Mouse (Mus musculus): Measurements from ENCODE around the gene Exosc5. TPM values are rescaled to one million over a fixed set of nuclear protein-coding genes. Genes with fewer than 3 reads are reported as not detected.

Gene Exosc5
- polyA plus RNA-seq, 1 experiment from 2014 or later, result 87.5 TPM

DNA sequence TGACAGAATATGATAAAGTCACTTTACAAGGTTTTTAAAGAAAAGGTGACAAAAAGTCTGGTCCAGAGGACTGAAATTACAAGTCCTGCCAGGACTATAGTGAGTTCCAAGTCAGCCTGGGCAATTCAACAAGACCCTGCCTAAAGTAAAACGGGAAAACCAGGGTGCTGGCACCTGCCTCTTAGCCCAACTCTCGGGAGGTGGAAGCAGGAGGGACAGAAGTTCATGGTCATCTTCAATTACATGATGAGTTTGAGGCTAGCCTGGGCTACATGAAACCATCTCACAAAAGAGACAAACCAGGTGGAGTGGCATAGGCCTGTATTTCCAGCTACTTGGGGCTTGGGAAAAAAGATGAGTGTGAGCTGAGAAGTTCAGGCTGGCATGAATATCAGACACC is 12.7 kb downstream of the Exosc5 start:
- ATAC-seq (replicated peaks; ENCODE audit: low FRiP score), result no peak
- H3K27me3 ChIP-seq, result peaks cover 43% of the 10 kb centered on the region
- no peaks in the 10 kb centered on the region for H3K9me3 ChIP-seq (replicated peaks)
- H3K27ac ChIP-seq, result no peak overlapping the region
- H3K36me3 ChIP-seq, result peaks cover 30% of the 10 kb centered on the region
- 72% methylated on average over 2 of the region's 2 CpGs for WGBS
- H3K4me2 ChIP-seq, result no peak overlapping the region
- H3K4me1 ChIP-seq, result peaks cover 9% of the 10 kb centered on the region
- no peak overlapping the region for H3K4me3 ChIP-seq (replicated peaks)
- H3K9ac ChIP-seq, result no peak overlapping the region

DNA sequence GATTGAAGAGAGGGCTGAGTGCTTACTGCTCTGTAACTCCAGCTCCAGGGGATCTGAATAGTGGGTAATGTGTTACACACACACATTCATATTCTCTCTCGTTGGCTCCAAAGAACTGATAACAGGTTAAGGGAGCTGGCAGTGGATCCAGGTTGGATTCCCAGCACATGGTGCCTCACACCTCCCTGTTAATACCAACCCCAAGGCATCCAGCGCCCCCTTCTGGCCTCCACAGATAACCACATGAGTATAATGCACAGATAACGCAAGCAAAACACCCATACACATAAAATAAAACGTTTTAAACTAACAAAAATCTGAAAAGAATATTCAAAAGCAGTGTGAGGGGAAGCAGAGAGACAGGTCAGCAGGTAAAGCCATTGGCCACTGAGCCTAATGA is 13.5 kb downstream of the Exosc5 start:
- Histone ChIP-seq H3K27ac (no peak overlapping the region), H3K4me3 (replicated peaks) (no peak overlapping the region), H3K4me2 (no peak overlapping the region), H3K27me3 (peaks cover 48% of the 10 kb centered on the region), H3K9ac (no peak overlapping the region), H3K4me1 (peaks cover 9% of the 10 kb centered on the region), H3K36me3 (peaks cover 23% of the 10 kb centered on the region), H3K9me3 (replicated peaks) (no peaks in the 10 kb centered on the region)
- no peak for ATAC-seq (replicated peaks; ENCODE audit: low FRiP score)
- 59% methylated on average over 4 of the region's 4 CpGs for WGBS

DNA sequence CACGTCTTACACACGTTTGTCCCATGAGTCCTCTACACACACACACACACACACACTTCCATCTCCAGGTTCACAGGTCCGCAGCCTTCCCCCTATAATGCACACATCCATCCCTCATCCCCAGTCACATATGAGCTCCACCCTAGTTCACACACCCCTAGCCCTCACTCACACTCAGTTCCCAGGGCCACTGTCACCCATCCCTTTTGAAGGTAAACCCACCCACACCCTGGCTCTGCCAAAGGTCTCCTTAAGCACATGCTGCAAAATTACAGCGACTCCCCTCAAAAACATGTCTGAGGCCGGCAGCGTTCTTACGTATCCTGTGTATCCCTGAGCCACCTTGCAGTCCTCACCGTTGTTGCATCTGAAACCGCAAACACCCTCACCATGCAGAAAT is 15.3 kb downstream of the Exosc5 start:
- Histone ChIP-seq H3K4me1 (peaks cover 9% of the 10 kb centered on the region), H3K27ac (no peak overlapping the region), H3K27me3 (peaks cover 55% of the 10 kb centered on the region), H3K36me3 (peaks cover 5% of the 10 kb centered on the region; the same call in 1 of the 2 replicates), H3K4me3 (replicated peaks) (peak overlapping the region; percentile 41), H3K9ac (no peak overlapping the region), H3K9me3 (replicated peaks) (no peaks in the 10 kb centered on the region), H3K4me2 (peak overlapping the region; percentile 68)
- WGBS, result 19% methylated on average over 9 of the region's 9 CpGs
- no peak for ATAC-seq (replicated peaks; ENCODE audit: low FRiP score)

DNA sequence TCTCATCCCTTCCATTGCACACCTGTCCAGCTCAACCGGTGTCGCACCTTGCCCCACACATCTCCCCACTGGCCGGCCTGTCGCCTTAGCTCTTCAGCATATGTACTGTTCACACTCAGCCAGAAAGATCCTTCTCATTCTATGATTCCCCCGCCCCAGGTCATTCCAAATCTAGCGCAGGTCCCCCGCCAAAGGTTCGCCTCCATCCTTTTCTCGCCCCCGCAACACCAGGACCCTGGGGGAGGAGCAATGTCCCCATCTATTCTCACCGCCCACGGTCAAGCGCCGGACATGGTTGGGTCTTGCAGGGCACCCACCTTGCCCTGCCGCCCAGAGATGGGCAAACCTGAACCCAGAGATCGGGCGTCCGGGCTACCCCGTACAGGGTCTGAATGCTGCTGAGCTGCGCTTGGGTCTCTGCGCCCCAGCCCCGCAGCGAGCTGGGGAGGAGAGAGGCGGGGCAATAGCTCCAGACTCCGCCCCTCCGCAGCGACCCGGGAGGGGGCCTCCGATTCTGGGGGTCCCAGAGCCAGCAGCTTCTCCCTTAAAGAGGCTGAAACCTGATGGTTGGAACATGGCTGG is 15.8 kb downstream of the Exosc5 start, which contains the start of gene Tmem91:
TSS of gene Tmem91 (minus strand) at position 448 of the 582 bp plus-strand sequence.
- H3K9me3 ChIP-seq (replicated peaks), result no peaks in the 10 kb centered on the region
- peak within 1 kb of the TSS; percentile 68 for H3K4me2 ChIP-seq
- no peak within 1 kb of the TSS for H3K27ac ChIP-seq
- H3K9ac ChIP-seq, result peak within 1 kb of the TSS; percentile 34
- peaks cover under 1% of the 10 kb centered on the region; the same call in 1 of the 2 replicates for H3K36me3 ChIP-seq
- WGBS, result 3% methylated on average over 29 of the region's 29 CpGs
- peak within 1 kb of the TSS; percentile 41 for H3K4me3 ChIP-seq (replicated peaks)
- peak; percentile 37; the same call in 1 of the 2 replicates for ATAC-seq (replicated peaks; ENCODE audit: low FRiP score)
- peaks cover 11% of the 10 kb centered on the region for H3K4me1 ChIP-seq
- peaks cover 56% of the 10 kb centered on the region for H3K27me3 ChIP-seq

GRCm38 (mm10) chr7:25675405-25675804 is 16.4 kb downstream of the Exosc5 start:
- H3K4me3 ChIP-seq (replicated peaks), result no peak overlapping the region
- no peaks in the 10 kb centered on the region for H3K36me3 ChIP-seq
- H3K9ac ChIP-seq, result no peak overlapping the region
- no peak overlapping the region for H3K27ac ChIP-seq
- H3K4me1 ChIP-seq, result peaks cover 16% of the 10 kb centered on the region
- WGBS, result 48% methylated on average over 6 of the region's 6 CpGs
- no peaks in the 10 kb centered on the region for H3K9me3 ChIP-seq (replicated peaks)
- H3K4me2 ChIP-seq, result no peak overlapping the region
- H3K27me3 ChIP-seq, result peaks cover 56% of the 10 kb centered on the region
- ATAC-seq (replicated peaks; ENCODE audit: low FRiP score), result no peak

GRCm38 (mm10) chr7:25676085-25676781 is 17.3 kb downstream of the Exosc5 start:
- WGBS, result 69% methylated on average over 15 of the region's 15 CpGs
- Histone ChIP-seq H3K27me3 (peaks cover 56% of the 10 kb centered on the region), H3K4me2 (no peak overlapping the region), H3K27ac (no peak overlapping the region), H3K9me3 (replicated peaks) (no peaks in the 10 kb centered on the region), H3K36me3 (no peaks in the 10 kb centered on the region), H3K4me1 (peaks cover 20% of the 10 kb centered on the region), H3K4me3 (replicated peaks) (no peak overlapping the region), H3K9ac (no peak overlapping the region)
- ATAC-seq (replicated peaks; ENCODE audit: low FRiP score), result no peak

GRCm38 (mm10) chr7:25677013-25677412 is 18.0 kb downstream of the Exosc5 start:
- no peak overlapping the region for H3K4me3 ChIP-seq (replicated peaks)
- no peak for ATAC-seq (replicated peaks; ENCODE audit: low FRiP score)
- WGBS, result 91% methylated on average over 7 of the region's 7 CpGs
- no peak overlapping the region for H3K27ac ChIP-seq
- H3K9me3 ChIP-seq (replicated peaks), result no peaks in the 10 kb centered on the region
- peaks cover 27% of the 10 kb centered on the region for H3K4me1 ChIP-seq
- peaks cover 56% of the 10 kb centered on the region for H3K27me3 ChIP-seq
- no peak overlapping the region for H3K9ac ChIP-seq
- no peak overlapping the region for H3K4me2 ChIP-seq
- H3K36me3 ChIP-seq, result no peaks in the 10 kb centered on the region

- Histone ChIP-seq H3K9ac (no peak overlapping the region), H3K36me3 (no peaks in the 10 kb centered on the region), H3K4me2 (peak overlapping the region; percentile 71), H3K9me3 (replicated peaks) (no peaks in the 10 kb centered on the region), H3K4me1 (peaks cover 26% of the 10 kb centered on the region), H3K27ac (peak overlapping the region; percentile 96), H3K27me3 (peaks cover 30% of the 10 kb centered on the region), H3K4me3 (replicated peaks) (peak overlapping the region; percentile 82)
- ATAC-seq (replicated peaks; ENCODE audit: low FRiP score), result no peak
- WGBS, result 8% methylated on average over 6 of the region's 6 CpGs
These were observed 21.0 kb downstream of the Exosc5 start for GRCm38 (mm10) chr7:25679971-25680370.

GRCm38 (mm10) chr7:25680514-25681258 is 21.7 kb downstream of the Exosc5 start, which contains the start of gene B9d2:
Gene B9d2 (plus strand): TSS chr7:25680780.
- WGBS, result under 1% methylated on average over 46 of the region's 46 CpGs
- ATAC-seq (replicated peaks; ENCODE audit: low FRiP score), result peak; percentile 97

GRCm38 (mm10) chr7:25681341-25682231 is 22.6 kb downstream of the Exosc5 start:
- Histone ChIP-seq H3K4me2 (peak overlapping the region; percentile 71), H3K9ac (no peak overlapping the region), H3K27ac (no peak overlapping the region), H3K4me3 (replicated peaks) (peak overlapping the region; percentile 82), H3K9me3 (replicated peaks) (no peaks in the 10 kb centered on the region), H3K27me3 (peaks cover 19% of the 10 kb centered on the region), H3K36me3 (no peaks in the 10 kb centered on the region), H3K4me1 (peaks cover 33% of the 10 kb centered on the region)
- WGBS, result 58% methylated on average over 15 of the region's 15 CpGs
- no peak; the same call in 1 of the 2 replicates for ATAC-seq (replicated peaks; ENCODE audit: low FRiP score)

More at GRCm38 (mm10) chr7:25680514-25681258, 21.7 kb downstream of the Exosc5 start, which contains the start of gene B9d2:
- peaks cover 24% of the 10 kb centered on the region for H3K4me1 ChIP-seq
- no peaks in the 10 kb centered on the region for H3K9me3 ChIP-seq (replicated peaks)
- peak within 1 kb of the TSS; percentile 82 for H3K4me3 ChIP-seq (replicated peaks)
- H3K36me3 ChIP-seq, result no peaks in the 10 kb centered on the region
- peak within 1 kb of the TSS; percentile 71 for H3K4me2 ChIP-seq
- peaks cover 23% of the 10 kb centered on the region for H3K27me3 ChIP-seq
- peak within 1 kb of the TSS; percentile 96 for H3K27ac ChIP-seq
- peak within 1 kb of the TSS; percentile 59 for H3K9ac ChIP-seq

- H3K4me2 ChIP-seq, result no peak overlapping the region
These were observed 24.7 kb downstream of the Exosc5 start for GRCm38 (mm10) chr7:25683474-25684180.

More at GRCm38 (mm10) chr7:25683474-25684180, 24.7 kb downstream of the Exosc5 start:
- Histone ChIP-seq H3K27ac (no peak overlapping the region), H3K9me3 (replicated peaks) (no peaks in the 10 kb centered on the region), H3K4me1 (peaks cover 52% of the 10 kb centered on the region), H3K27me3 (peaks cover 28% of the 10 kb centered on the region), H3K9ac (no peak overlapping the region), H3K36me3 (no peaks in the 10 kb centered on the region), H3K4me3 (replicated peaks) (no peak overlapping the region)
- WGBS, result 59% methylated on average over 7 of the region's 7 CpGs
- no peak for ATAC-seq (replicated peaks; ENCODE audit: low FRiP score)

Data from kidney, embryonic 15.5 days (tissue).